Mouse (Mus musculus) common myeloid progenitor, adult 5-6 weeks (primary cell): ENCODE measurements around the gene Vmn2r34. TPM values are rescaled to one million over a fixed set of nuclear protein-coding genes. Genes with fewer than 3 reads are reported as not detected.
"Not testable (repeated sequence)": the region's sequence is repeated elsewhere in the genome, so short reads cannot be mapped to it uniquely, and the experiment has no call there.

Source experiments
- ATAC-seq: replicated peaks from 2 replicates; pipeline ENCODE4 v1.8.0; 2016; ENCODE audit warnings: low read depth, mild to moderate bottlenecking, moderate TSS enrichment, inconsistent platforms; ENCODE audit not compliant: poor library complexity, severe bottlenecking
- total RNA-seq: library from RNA; stranded (forward); fragments of 200-1000, 187-1606 nt; gene quantifications from 2 replicates; pipeline ENCODE4 v1.2.3, GENCODE M21; 2017

Vmn2r34 gene
- not detected in 2 replicates for total RNA-seq

GRCm38 (mm10) chr7:7689413-7689812 lies at the start of gene Vmn2r34:
Gene Vmn2r34, minus strand, starts transcription at chr7:7689513.
- ATAC-seq, result not testable (repeated sequence)

- not testable (repeated sequence) for ATAC-seq
These were observed 15.3 kb downstream of the Vmn2r34 start for GRCm38 (mm10) chr7:7674032-7674431.

Other genes with a start within 250 kb of the Vmn2r34 start
- not detected in 2 replicates for gene Vmn2r32, start 209.5 kb downstream of the Vmn2r34 start, total RNA-seq
- not detected in 2 replicates for gene Vmn2r33, start 122.7 kb downstream of the Vmn2r34 start, total RNA-seq
- not detected in 2 replicates for gene Vmn2r35, start 130.4 kb upstream of the Vmn2r34 start, total RNA-seq
- gene Vmn2r36, start 213.0 kb upstream of the Vmn2r34 start, total RNA-seq, result not detected in 2 replicates